Mouse (Mus musculus) intestine, embryonic 15.5 days (tissue): ENCODE results near the gene Btbd9. TPM values are rescaled to one million over a fixed set of nuclear protein-coding genes. Genes with fewer than 3 reads are reported as not detected.

ENCODE experiments used
- ATAC-seq: fragments of 200-750 bp; cut with Nextera tagmentation; 2 replicates; pipeline ENCODE4 v1.8.0; 2017; ENCODE audit warnings: moderate TSS enrichment, moderate library complexity
- H3K27ac ChIP-seq: fragments of 300-500 bp; sonication (generic); 2 replicates; pipeline ENCODE4 v1.5.1; 2015; ENCODE audit warnings: mild to moderate bottlenecking, inconsistent platforms
- H3K27me3 ChIP-seq: fragments of 300-500 bp; sonication (generic); replicated peaks from 2 replicates; pipeline ENCODE4 v1.6.1; 2015; ENCODE audit warnings: inconsistent platforms
- H3K36me3 ChIP-seq: fragments of 300-500 bp; sonication (generic); 2 replicates; pipeline ENCODE4 v1.6.1; 2015; ENCODE audit warnings: inconsistent platforms
- H3K4me1 ChIP-seq: fragments of 300-500 bp; sonication (generic); replicated peaks from 2 replicates; pipeline ENCODE4 v1.6.1; 2015; ENCODE audit warnings: inconsistent platforms
- H3K4me2 ChIP-seq: fragments of 300-500 bp; sonication (generic); replicated peaks from 2 replicates; pipeline ENCODE4 v1.6.1; 2015; ENCODE audit warnings: mild to moderate bottlenecking, inconsistent platforms
- H3K4me3 ChIP-seq: fragments of 300-500 bp; sonication (generic); replicated peaks from 2 replicates; pipeline ENCODE4 v1.5.1; 2015; ENCODE audit warnings: inconsistent platforms
- H3K9ac ChIP-seq: fragments of 300-500 bp; sonication (generic); 2 replicates; pipeline ENCODE4 v1.6.1; 2015; ENCODE audit warnings: inconsistent platforms
- H3K9me3 ChIP-seq: fragments of 300-500 bp; sonication (generic); 2 replicates; pipeline ENCODE4 v1.6.1; 2016; ENCODE audit warnings: inconsistent platforms
- WGBS: fragments of 180-500 bp; shearing (Covaris S2); methylation state at CpG from one replicate; pipeline ENCODE4 v1.1.7; 2015; 5-methylcytosine and 5-hydroxymethylcytosine counted together
- polyA plus RNA-seq: library from polyadenylated mRNA; unstranded; fragments of >200 nt; fragmentation: Nextera tagmentation; extraction: Ambion mirVana; gene quantifications from 2 replicates; pipeline ENCODE4 v1.2.1, GENCODE M21; 2015

Btbd9 gene
- polyA plus RNA-seq, 1 experiment from 2014 or later: 52.8 TPM

DNA sequence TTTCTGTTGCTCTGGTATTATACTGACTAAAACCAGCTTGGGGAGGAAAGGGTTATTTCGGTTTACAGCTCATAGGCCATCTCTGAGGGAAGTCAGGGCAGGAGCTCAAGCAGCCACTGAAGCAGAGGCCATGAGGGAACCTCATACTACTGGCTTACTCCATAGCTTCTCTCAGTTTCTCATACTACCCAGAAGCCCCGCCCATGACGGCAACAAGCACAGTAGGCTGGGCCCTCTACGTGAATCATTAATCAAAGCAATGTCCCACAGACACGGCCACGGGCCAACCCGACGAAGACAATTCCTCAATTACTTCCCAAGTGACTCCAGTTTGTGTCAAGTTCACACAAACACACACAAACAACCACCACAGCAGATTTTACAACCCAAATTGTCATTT lies 6.1 kb downstream of the Btbd9 start:
- peak; percentile 88 for ATAC-seq
- no peak overlapping the region for H3K4me2 ChIP-seq
- no peaks in the 10 kb centered on the region for H3K36me3 ChIP-seq
- H3K9me3 ChIP-seq: no peaks in the 10 kb centered on the region
- H3K9ac ChIP-seq: no peak overlapping the region
- H3K4me3 ChIP-seq: no peak overlapping the region
- H3K27me3 ChIP-seq: no peaks in the 10 kb centered on the region
- H3K27ac ChIP-seq: no peak overlapping the region
- peaks cover 10% of the 10 kb centered on the region for H3K4me1 ChIP-seq
- WGBS: 39% methylated on average over 8 of the region's 8 CpGs

- H3K9ac ChIP-seq: no peak overlapping the region
- H3K4me1 ChIP-seq: peaks cover 7% of the 10 kb centered on the region
- H3K9me3 ChIP-seq: no peaks in the 10 kb centered on the region
- H3K27me3 ChIP-seq: no peaks in the 10 kb centered on the region
- no peak overlapping the region for H3K27ac ChIP-seq
- H3K4me3 ChIP-seq: no peak overlapping the region
- H3K36me3 ChIP-seq: no peaks in the 10 kb centered on the region
- ATAC-seq: no peak
- H3K4me2 ChIP-seq: no peak overlapping the region
Observed at GRCm38 (mm10) chr17:30568473-30568872, 7.8 kb downstream of the Btbd9 start.

DNA sequence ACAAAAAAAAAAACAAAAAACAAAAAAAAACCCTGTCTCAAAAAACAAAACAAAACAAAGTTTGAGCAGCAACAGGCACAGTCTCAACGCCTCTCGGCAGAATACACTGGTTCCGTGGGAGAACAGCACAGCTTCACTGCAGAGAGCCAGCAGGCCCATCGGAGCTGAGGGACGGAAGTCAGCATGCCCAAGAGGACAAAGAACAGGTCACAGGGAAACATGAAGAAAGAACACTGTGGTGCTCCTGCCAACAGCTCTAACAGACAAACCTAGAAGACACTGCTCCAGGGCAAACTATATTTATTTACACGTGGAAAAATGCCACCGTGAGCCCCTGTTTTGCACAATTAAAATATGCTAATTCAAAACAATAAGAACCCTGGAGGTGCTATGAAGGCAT lies 11.3 kb downstream of the Btbd9 start:
- no peaks in the 10 kb centered on the region for H3K27me3 ChIP-seq
- ATAC-seq: no peak
- H3K4me2 ChIP-seq: no peak overlapping the region
- 80% methylated on average over 7 of the region's 7 CpGs for WGBS
- H3K9me3 ChIP-seq: no peaks in the 10 kb centered on the region
- no peaks in the 10 kb centered on the region for H3K36me3 ChIP-seq
- H3K27ac ChIP-seq: no peak overlapping the region
- no peak overlapping the region for H3K4me3 ChIP-seq
- no peak overlapping the region for H3K9ac ChIP-seq
- peaks cover under 1% of the 10 kb centered on the region; the same call in 1 of the 2 replicates for H3K4me1 ChIP-seq

- H3K4me1 ChIP-seq: no peaks in the 10 kb centered on the region
- H3K9ac ChIP-seq: no peak overlapping the region
- no peak for ATAC-seq
- no peaks in the 10 kb centered on the region for H3K36me3 ChIP-seq
- H3K4me3 ChIP-seq: no peak overlapping the region
- H3K27me3 ChIP-seq: no peaks in the 10 kb centered on the region
- 80% methylated on average over 3 of the region's 3 CpGs for WGBS
- no peak overlapping the region for H3K4me2 ChIP-seq
- no peak overlapping the region for H3K27ac ChIP-seq
- H3K9me3 ChIP-seq: no peaks in the 10 kb centered on the region
Observed at GRCm38 (mm10) chr17:30564407-30564806, 11.9 kb downstream of the Btbd9 start.

DNA sequence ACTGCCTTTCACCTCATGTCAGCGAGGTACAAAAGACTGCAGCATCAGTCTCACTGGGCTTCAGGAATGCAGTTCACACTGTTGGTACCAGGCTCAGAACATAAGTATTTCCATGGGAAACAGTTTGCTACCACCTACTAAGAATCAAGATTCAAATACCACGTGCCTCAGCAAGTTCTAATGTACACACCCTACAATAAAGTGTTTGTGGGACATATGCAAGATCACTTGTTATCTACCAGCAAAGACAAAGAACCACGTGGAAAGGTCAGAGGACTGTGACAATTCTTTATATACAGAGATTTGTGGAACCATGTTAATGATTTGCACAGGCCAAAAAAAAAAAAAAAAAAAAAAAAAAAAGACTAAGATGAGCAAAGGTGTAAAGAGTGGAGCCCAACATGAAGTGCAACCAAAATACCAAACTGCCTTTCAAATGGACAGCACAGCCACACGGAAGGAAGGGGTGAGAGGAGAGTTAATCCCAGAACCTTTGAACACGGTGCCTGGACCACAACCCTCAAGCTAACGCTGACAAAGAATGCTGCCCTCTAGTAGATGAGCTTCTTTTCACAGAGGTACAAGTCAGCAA lies 12.7 kb downstream of the Btbd9 start:
- H3K36me3 ChIP-seq: no peaks in the 10 kb centered on the region
- H3K4me1 ChIP-seq: no peaks in the 10 kb centered on the region
- no peaks in the 10 kb centered on the region for H3K9me3 ChIP-seq
- H3K27me3 ChIP-seq: no peaks in the 10 kb centered on the region
- WGBS: 58% methylated on average over 6 of the region's 6 CpGs
- ATAC-seq: peak; percentile 63; the same call in 1 of the 2 replicates
- H3K27ac ChIP-seq: no peak overlapping the region
- H3K4me2 ChIP-seq: no peak overlapping the region
- H3K4me3 ChIP-seq: no peak overlapping the region
- H3K9ac ChIP-seq: no peak overlapping the region

DNA sequence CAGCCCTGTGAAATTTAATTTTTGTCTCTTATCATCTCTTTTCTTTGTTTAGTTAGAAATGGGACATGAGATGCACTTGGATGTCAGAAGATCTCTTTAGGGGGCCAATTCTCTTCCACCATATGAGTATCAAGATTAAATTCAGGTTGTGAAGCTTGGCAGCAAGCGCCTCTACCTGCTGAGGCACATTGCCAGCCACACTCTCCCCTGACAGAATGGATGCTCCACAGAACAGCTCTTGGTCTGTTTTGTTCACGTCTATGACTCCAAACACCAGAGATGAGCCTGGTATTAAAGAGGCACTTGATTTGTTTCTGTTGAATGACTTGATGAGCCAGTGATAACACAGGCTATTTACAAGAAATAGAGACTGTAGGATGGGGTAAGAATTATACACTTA lies 13.5 kb downstream of the Btbd9 start:
- Histone ChIP-seq H3K4me3 (no peak overlapping the region), H3K4me2 (no peak overlapping the region), H3K9ac (no peak overlapping the region), H3K36me3 (no peaks in the 10 kb centered on the region), H3K4me1 (no peaks in the 10 kb centered on the region), H3K27me3 (no peaks in the 10 kb centered on the region), H3K9me3 (no peaks in the 10 kb centered on the region), H3K27ac (no peak overlapping the region)
- WGBS: 82% methylated on average over 2 of the region's 2 CpGs
- ATAC-seq: no peak

DNA sequence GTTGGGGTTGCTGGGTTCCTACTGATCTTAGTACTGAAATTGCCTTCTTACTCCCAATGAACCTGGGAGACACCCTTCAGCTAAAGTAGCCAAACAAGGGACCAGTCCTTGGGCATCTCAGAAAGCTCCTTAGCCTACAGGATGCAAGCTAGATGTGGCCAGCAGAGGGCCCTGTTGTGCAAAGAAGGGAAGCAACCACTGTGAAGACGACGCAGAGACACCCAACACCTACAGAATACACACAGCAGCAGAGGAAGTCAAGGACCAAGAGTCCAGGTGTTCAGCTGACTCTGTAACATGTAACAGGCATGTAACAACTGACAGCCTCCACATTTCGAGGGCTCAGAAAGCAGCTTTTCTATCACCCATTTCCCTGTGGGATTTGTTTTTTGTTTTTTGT lies 16.8 kb downstream of the Btbd9 start:
- no peak overlapping the region for H3K9ac ChIP-seq
- H3K9me3 ChIP-seq: no peaks in the 10 kb centered on the region
- no peak overlapping the region for H3K4me2 ChIP-seq
- ATAC-seq: no peak
- no peak overlapping the region for H3K27ac ChIP-seq
- WGBS: 38% methylated on average over 3 of the region's 3 CpGs
- no peaks in the 10 kb centered on the region for H3K4me1 ChIP-seq
- no peaks in the 10 kb centered on the region for H3K27me3 ChIP-seq
- H3K4me3 ChIP-seq: no peak overlapping the region
- no peaks in the 10 kb centered on the region for H3K36me3 ChIP-seq

DNA sequence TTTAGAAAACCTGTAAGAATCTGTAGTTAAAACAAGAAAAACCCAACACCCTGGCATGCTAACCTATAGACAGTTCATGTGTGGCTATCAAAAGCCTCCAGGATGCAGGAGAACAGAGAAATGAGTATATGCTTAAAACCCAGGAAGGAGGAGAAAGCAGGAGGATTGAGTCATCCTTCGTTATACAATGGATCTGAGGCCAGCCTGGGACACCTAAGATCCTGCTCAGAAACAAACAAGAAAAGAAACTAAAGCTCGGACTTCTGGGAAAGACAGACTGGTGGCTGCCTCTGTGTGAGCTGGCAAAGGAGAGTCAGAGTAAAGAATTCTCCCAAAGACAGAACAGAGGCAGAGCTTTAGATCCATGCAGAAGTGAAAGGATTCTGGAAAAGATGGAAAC lies 17.7 kb downstream of the Btbd9 start:
- Histone ChIP-seq H3K27me3 (no peaks in the 10 kb centered on the region), H3K4me2 (no peak overlapping the region), H3K9ac (no peak overlapping the region), H3K4me3 (no peak overlapping the region), H3K36me3 (no peaks in the 10 kb centered on the region), H3K4me1 (no peaks in the 10 kb centered on the region), H3K27ac (no peak overlapping the region), H3K9me3 (no peaks in the 10 kb centered on the region)
- 77% methylated on average over 2 of the region's 2 CpGs for WGBS
- no peak for ATAC-seq

DNA sequence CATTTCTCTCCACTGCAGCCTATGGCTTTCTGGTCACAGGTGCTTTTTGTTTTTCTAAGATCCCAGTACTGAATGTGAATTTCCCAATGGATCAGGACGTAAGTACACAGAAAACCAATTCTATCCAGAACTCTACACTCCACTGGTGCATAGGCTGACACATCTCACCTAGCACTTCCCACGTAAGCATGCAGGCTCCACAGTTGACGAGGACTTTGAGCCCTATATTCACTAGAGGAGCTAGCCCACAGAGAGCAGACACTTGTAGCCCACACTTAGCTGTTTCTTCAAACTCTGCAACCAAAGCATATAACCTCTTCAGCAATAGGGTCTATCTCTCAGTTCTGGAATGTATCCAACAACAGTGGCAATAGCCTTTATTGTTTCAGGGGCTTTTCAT lies 19.8 kb downstream of the Btbd9 start:
- Histone ChIP-seq H3K27me3 (no peaks in the 10 kb centered on the region), H3K27ac (no peak overlapping the region), H3K4me2 (no peak overlapping the region), H3K9me3 (no peaks in the 10 kb centered on the region), H3K4me1 (no peaks in the 10 kb centered on the region), H3K4me3 (no peak overlapping the region), H3K9ac (no peak overlapping the region), H3K36me3 (no peaks in the 10 kb centered on the region)
- ATAC-seq: no peak
- 81% methylated on average over 3 of the region's 3 CpGs for WGBS

- H3K27me3 ChIP-seq: no peaks in the 10 kb centered on the region
- no peak overlapping the region for H3K4me2 ChIP-seq
- 87% methylated on average over 4 of the region's 4 CpGs for WGBS
- H3K36me3 ChIP-seq: no peaks in the 10 kb centered on the region
- H3K9me3 ChIP-seq: no peaks in the 10 kb centered on the region
- no peak for ATAC-seq
- no peak overlapping the region for H3K27ac ChIP-seq
- H3K9ac ChIP-seq: no peak overlapping the region
- peaks cover 7% of the 10 kb centered on the region; the same call in 1 of the 2 replicates for H3K4me1 ChIP-seq
- H3K4me3 ChIP-seq: no peak overlapping the region
Observed at GRCm38 (mm10) chr17:30553027-30553937, 23.0 kb downstream of the Btbd9 start.

- Histone ChIP-seq H3K9ac (no peak overlapping the region), H3K9me3 (no peaks in the 10 kb centered on the region), H3K4me1 (peaks cover 7% of the 10 kb centered on the region; the same call in 1 of the 2 replicates), H3K4me2 (no peak overlapping the region), H3K36me3 (no peaks in the 10 kb centered on the region), H3K4me3 (no peak overlapping the region), H3K27ac (no peak overlapping the region), H3K27me3 (no peaks in the 10 kb centered on the region)
- 16% methylated on average over 1 of the region's 1 CpGs for WGBS
- no peak for ATAC-seq
Observed at GRCm38 (mm10) chr17:30550774-30551107, 25.5 kb downstream of the Btbd9 start.

DNA sequence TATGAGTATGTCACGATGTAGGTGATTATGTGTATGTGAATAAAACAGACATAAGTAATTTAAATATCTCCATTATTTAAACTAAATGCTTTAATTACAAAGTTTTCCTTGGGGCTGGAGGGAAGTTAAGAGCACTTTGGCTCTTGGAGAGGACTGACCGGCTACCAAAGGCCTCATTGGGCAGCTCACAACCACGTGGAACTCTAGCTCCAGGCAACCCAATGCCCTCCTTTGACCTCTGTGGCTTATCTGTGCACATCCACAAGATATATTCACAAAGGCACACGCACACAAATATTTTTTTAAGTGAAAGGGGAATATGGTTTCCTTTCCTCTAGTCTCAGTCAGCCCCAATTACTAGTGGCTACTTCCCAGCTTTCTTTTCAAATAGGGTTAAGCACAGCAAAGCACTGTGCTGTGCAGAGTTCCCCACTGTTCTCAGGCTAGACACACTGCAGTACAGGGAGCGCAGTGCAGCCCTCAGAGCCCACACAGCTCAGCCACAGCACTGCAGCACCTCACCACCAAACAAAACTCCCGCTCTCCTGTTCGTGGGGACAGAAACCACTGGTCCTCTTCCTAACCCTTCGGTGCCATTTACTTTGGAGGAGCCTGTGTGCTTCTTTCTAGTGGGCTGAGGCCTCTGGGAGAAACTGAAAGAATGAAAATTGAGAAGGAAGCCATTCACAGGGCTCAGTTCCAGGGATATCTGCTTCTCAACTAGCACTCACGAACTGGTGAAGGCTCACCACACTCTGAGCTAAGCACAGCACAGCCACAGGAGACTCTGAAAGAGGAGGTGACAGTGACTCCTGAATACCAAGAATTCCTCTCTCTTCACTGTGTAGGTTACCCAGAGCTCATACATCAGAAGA lies 26.2 kb downstream of the Btbd9 start:
- no peak for ATAC-seq
- WGBS: 57% methylated on average over 9 of the region's 9 CpGs
- no peak overlapping the region for H3K27ac ChIP-seq
- H3K27me3 ChIP-seq: no peaks in the 10 kb centered on the region
- no peaks in the 10 kb centered on the region for H3K36me3 ChIP-seq
- no peak overlapping the region for H3K4me3 ChIP-seq
- no peaks in the 10 kb centered on the region for H3K9me3 ChIP-seq
- no peak overlapping the region for H3K4me2 ChIP-seq
- H3K4me1 ChIP-seq: peaks cover 7% of the 10 kb centered on the region; the same call in 1 of the 2 replicates
- H3K9ac ChIP-seq: no peak overlapping the region
